Mouse (Mus musculus) heart, adult 18-20 months (tissue): Measurements from ENCODE around the gene Ssu72. TPM values are rescaled to one million over a fixed set of nuclear protein-coding genes. Genes with fewer than 3 reads are reported as not detected.

Experiments
- DNase-seq, 2 experiments: peaks; one replicate each; pipeline ENCODE4 v3.0.0; 2021 to 2022; ENCODE audit warnings: mixed read lengths in 1 of 2
- total RNA-seq, 2 experiments: library from RNA; stranded (reverse); gene quantifications; 2 replicates each; pipeline ENCODE4 v1.2.3; 2021

Gene Ssu72
- total RNA-seq, 2 experiments from 2014 or later, result 42.9 to 50.7 TPM

DNA sequence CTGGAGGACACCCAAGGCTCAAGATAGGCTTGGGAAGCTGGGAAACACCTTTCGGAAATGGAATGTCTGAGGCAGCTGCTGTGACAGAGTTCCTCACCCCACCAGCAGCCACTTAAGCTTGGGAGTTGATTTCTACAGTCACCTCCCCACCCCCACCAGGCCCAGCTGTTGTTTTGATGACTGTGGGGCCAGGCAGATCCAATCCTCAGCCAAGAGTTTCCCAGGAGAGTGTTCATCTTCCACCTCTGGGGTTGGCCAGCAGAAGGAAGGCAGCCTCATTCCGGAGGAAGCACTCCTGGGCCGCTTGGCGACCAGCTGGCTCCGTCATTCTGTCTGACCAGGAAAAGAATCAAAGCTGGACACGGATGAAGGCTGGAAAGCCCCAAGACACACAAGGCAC lies 76.3 kb downstream of the Ssu72 start:
- DNase-seq, result peak; percentile 90 to 94

Other genes with a start within 250 kb of the Ssu72 start
- 1 to 10 TPM; 4.8 to 6.4 TPM for gene Tmem52, start 235.7 kb upstream of the Ssu72 start, total RNA-seq
- 100 to 1,000 TPM; 144 to 197 TPM for gene Gnb1, start 213.4 kb upstream of the Ssu72 start, total RNA-seq
- gene Nadk, start 142.4 kb upstream of the Ssu72 start, total RNA-seq, result 10 to 100 TPM; 30.6 to 32.5 TPM
- 1 to 10 TPM; 9.0 TPM for gene Slc35e2, start 103.4 kb upstream of the Ssu72 start, total RNA-seq
- gene Cdk11b, start 79.9 kb upstream of the Ssu72 start, total RNA-seq, result 10 to 100 TPM; 26.4 to 26.7 TPM
- gene Gm10563, start 59.4 kb upstream of the Ssu72 start, total RNA-seq, result not detected
- 1 to 10 TPM; 7.0 to 7.2 TPM for gene Mmp23, start 51.4 kb upstream of the Ssu72 start, total RNA-seq
- gene Mib2, start 35.6 kb upstream of the Ssu72 start, total RNA-seq, result 10 to 100 TPM; 24.1 to 24.7 TPM
- gene Fndc10, start 10.5 kb upstream of the Ssu72 start, total RNA-seq, result 1 to 10 TPM; 1.1 to 1.8 TPM
- gene Tmem240, start 30.0 kb downstream of the Ssu72 start, total RNA-seq, result under 1 TPM; 0.25 to 0.39 TPM
- 10 to 100 TPM; 44.6 to 44.8 TPM for gene Atad3a, start 56.3 kb downstream of the Ssu72 start, total RNA-seq
- 10 to 100 TPM in 1 of 2 experiments, 1 to 10 TPM in 1; 7.1 to 14.6 TPM for gene Vwa1, start 69.9 kb downstream of the Ssu72 start, total RNA-seq
- under 1 TPM; 0.42 to 0.85 TPM for gene Tmem88b, start 81.1 kb downstream of the Ssu72 start, total RNA-seq
- gene Ankrd65, start 85.6 kb downstream of the Ssu72 start, total RNA-seq, result not detected
- 10 to 100 TPM; 76.7 to 79.8 TPM for gene Mrpl20, start 98.1 kb downstream of the Ssu72 start, total RNA-seq
- gene Ccnl2, start 107.7 kb downstream of the Ssu72 start, total RNA-seq, result 10 to 100 TPM; 17.9 to 25.7 TPM
- gene Aurkaip1, start 126.5 kb downstream of the Ssu72 start, total RNA-seq, result 100 to 1,000 TPM; 106 to 108 TPM
- 10 to 100 TPM; 22.0 to 26.6 TPM for gene Mxra8, start 134.9 kb downstream of the Ssu72 start, total RNA-seq
- gene Dvl1, start 142.6 kb downstream of the Ssu72 start, total RNA-seq, result 10 to 100 TPM; 45.0 to 51.5 TPM
- gene Tas1r3, start 158.6 kb downstream of the Ssu72 start, total RNA-seq, result under 1 TPM; 0.22 to 0.23 TPM
- gene Cptp, start 164.6 kb downstream of the Ssu72 start, total RNA-seq, result 1 to 10 TPM; 6.2 to 8.0 TPM
- gene Ints11, start 164.7 kb downstream of the Ssu72 start, total RNA-seq, result 10 to 100 TPM; 14.7 to 14.9 TPM
- gene Pusl1, start 187.0 kb downstream of the Ssu72 start, total RNA-seq, result 10 to 100 TPM; 10.4 to 12.8 TPM
- gene Acap3, start 187.0 kb downstream of the Ssu72 start, total RNA-seq, result 1 to 10 TPM; 8.6 to 8.8 TPM
- 10 to 100 TPM; 53.0 to 55.9 TPM for gene Ube2j2, start 239.0 kb downstream of the Ssu72 start, total RNA-seq